Mouse (Mus musculus): ENCODE measurements around the gene Mrvi1. TPM values are rescaled to one million over a fixed set of nuclear protein-coding genes. Genes with fewer than 3 reads are reported as not detected.

Gene Mrvi1
- polyA plus RNA-seq, 1 experiment from 2014 or later, result 5.1 TPM

- Histone ChIP-seq H3K27me3 (ENCODE audit: insufficient read depth, poor library complexity, severe bottlenecking) (no peaks in the 10 kb centered on the region), H3K4me1 (peaks cover 43% of the 10 kb centered on the region), H3K9me3 (no peaks in the 10 kb centered on the region), H3K27ac (no peak overlapping the region), H3K4me3 (no peak overlapping the region), H3K36me3 (no peaks in the 10 kb centered on the region)
- 85% methylated on average over 3 of the region's 3 CpGs for WGBS
- no peak for DNase-seq (ENCODE audit: low spot score)
Observed at GRCm38 (mm10) chr7:110948579-110948978, 33.7 kb downstream of the Mrvi1 start.

- 86% methylated on average over 6 of the region's 6 CpGs for WGBS
- DNase-seq (ENCODE audit: low spot score), result no peak
- Histone ChIP-seq H3K9me3 (no peaks in the 10 kb centered on the region), H3K36me3 (no peaks in the 10 kb centered on the region), H3K27ac (no peak overlapping the region), H3K4me3 (no peak overlapping the region), H3K27me3 (ENCODE audit: insufficient read depth, poor library complexity, severe bottlenecking) (no peaks in the 10 kb centered on the region), H3K4me1 (peaks cover 33% of the 10 kb centered on the region)
Observed at GRCm38 (mm10) chr7:110947616-110948015, 34.6 kb downstream of the Mrvi1 start.

GRCm38 (mm10) chr7:110946731-110947130 lies 35.5 kb downstream of the Mrvi1 start:
- H3K27ac ChIP-seq, result no peak overlapping the region
- WGBS, result 72% methylated on average over 6 of the region's 6 CpGs
- no peaks in the 10 kb centered on the region for H3K27me3 ChIP-seq (ENCODE audit: insufficient read depth, poor library complexity, severe bottlenecking)
- H3K4me1 ChIP-seq, result peaks cover 38% of the 10 kb centered on the region
- DNase-seq (ENCODE audit: low spot score), result no peak
- H3K4me3 ChIP-seq, result no peak overlapping the region
- H3K9me3 ChIP-seq, result no peaks in the 10 kb centered on the region
- no peaks in the 10 kb centered on the region for H3K36me3 ChIP-seq

GRCm38 (mm10) chr7:110944321-110944720 lies 37.9 kb downstream of the Mrvi1 start:
- Histone ChIP-seq H3K9me3 (no peaks in the 10 kb centered on the region), H3K27ac (no peak overlapping the region), H3K27me3 (ENCODE audit: insufficient read depth, poor library complexity, severe bottlenecking) (no peaks in the 10 kb centered on the region), H3K4me1 (peaks cover 22% of the 10 kb centered on the region), H3K4me3 (no peak overlapping the region), H3K36me3 (no peaks in the 10 kb centered on the region)
- 84% methylated on average over 5 of the region's 5 CpGs for WGBS
- no peak for DNase-seq (ENCODE audit: low spot score)

DNA sequence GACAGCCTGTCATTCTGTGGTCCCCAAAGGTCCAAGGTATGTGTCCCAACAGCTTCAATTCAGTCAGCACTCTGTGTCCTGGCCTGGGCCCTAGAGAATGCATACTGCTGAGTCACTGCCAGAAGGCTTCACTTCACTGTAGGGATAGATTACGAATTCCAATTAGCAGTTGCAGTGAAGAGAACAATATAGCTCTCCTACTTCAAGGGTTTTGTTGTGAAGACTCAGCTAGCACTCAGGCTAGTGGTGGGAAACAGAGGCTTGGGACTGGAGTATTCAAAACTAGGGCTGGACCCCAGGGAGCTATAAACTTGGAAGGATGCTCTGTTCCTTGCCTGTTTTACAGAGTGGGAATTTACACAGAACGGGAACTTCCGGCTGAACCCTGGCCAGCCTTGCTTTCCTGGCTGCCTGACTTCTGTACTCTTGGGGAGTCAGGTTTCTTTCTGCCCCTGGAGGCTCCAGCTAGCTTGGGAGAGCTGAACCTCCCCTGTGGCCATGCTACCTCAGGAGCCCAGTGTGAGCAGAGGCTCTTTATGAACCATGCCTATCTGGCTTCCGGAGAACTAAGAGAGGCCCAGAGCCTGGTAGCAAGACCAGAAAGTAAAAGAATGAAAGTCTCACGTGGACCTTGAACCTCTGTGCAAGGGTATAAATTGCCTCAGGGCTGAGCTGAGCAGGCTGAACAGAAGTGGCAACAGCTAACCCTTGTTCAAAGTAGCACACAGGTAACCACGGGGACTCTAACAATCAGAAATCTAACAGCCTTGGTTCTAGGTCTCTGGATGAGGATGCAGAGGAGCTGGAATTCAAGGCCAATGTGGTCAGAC lies 40.3 kb downstream of the Mrvi1 start:
- WGBS, result 43% methylated on average over 6 of the region's 6 CpGs
- H3K27me3 ChIP-seq (ENCODE audit: insufficient read depth, poor library complexity, severe bottlenecking), result no peaks in the 10 kb centered on the region
- DNase-seq (ENCODE audit: low spot score), result no peak

DNA sequence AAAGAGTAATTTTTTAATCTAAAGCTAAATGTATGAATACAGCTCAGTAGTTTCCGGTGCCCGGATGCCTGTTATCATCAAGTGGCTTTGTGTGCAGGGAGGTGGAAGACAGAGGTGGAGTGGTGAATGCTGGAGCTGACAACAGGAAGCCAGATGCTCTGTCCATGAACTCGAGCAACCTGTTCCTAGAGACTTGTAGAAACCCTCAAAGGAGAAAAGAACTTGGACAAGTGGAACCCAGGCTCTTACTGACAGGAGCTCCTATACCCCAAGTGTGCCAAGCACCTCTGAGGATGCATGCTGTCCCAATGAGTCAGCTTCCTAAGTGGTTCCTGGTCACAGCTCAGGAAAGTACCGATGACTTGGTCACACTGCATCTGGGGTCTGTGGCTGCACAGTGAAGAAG lies 41.1 kb downstream of the Mrvi1 start:
- H3K27me3 ChIP-seq (ENCODE audit: insufficient read depth, poor library complexity, severe bottlenecking), result no peaks in the 10 kb centered on the region
- no peak overlapping the region for H3K4me3 ChIP-seq
- H3K36me3 ChIP-seq, result no peaks in the 10 kb centered on the region
- 56% methylated on average over 4 of the region's 4 CpGs for WGBS
- DNase-seq (ENCODE audit: low spot score), result no peak
- H3K9me3 ChIP-seq, result no peaks in the 10 kb centered on the region
- H3K4me1 ChIP-seq, result peaks cover 17% of the 10 kb centered on the region
- peak overlapping the region; percentile 69; the same call in 1 of the 2 replicates for H3K27ac ChIP-seq

More for the DNA sequence above, 40.3 kb downstream of the Mrvi1 start:
- Histone ChIP-seq H3K9me3 (no peaks in the 10 kb centered on the region), H3K27ac (peak overlapping the region; percentile 69), H3K4me3 (no peak overlapping the region), H3K4me1 (peaks cover 17% of the 10 kb centered on the region), H3K36me3 (no peaks in the 10 kb centered on the region)

- H3K4me1 ChIP-seq, result peaks cover 2% of the 10 kb centered on the region
- H3K4me3 ChIP-seq, result no peak overlapping the region
- H3K27me3 ChIP-seq (ENCODE audit: insufficient read depth, poor library complexity, severe bottlenecking), result no peaks in the 10 kb centered on the region
- DNase-seq (ENCODE audit: low spot score), result no peak
- no peak overlapping the region for H3K27ac ChIP-seq
- H3K9me3 ChIP-seq, result no peaks in the 10 kb centered on the region
- WGBS, result 85% methylated on average over 6 of the region's 6 CpGs
- H3K36me3 ChIP-seq, result no peaks in the 10 kb centered on the region
Observed at GRCm38 (mm10) chr7:110935815-110936762, 46.2 kb downstream of the Mrvi1 start.

DNA sequence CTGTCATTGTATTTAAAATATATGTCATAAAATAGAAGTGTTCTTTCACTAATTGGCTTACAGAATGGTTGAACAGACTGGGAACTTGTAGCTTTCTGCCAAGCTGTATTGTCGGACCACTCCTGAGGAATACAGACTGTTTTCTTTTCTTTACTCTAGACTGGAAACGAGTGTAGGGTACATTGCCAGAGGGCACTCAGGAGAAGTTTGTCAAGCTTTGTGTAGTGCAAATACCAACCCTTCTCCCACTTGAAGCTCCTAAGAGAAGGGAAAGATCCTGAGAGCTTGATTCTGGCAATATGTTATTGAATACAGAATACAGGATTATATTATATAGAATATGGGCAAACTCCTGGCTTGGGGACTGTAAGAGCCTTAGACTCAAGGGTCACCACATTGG lies 48.3 kb downstream of the Mrvi1 start:
- DNase-seq (ENCODE audit: low spot score), result no peak
- Histone ChIP-seq H3K27me3 (ENCODE audit: insufficient read depth, poor library complexity, severe bottlenecking) (no peaks in the 10 kb centered on the region), H3K36me3 (no peaks in the 10 kb centered on the region), H3K4me3 (no peak overlapping the region), H3K4me1 (no peaks in the 10 kb centered on the region), H3K9me3 (no peaks in the 10 kb centered on the region), H3K27ac (no peak overlapping the region)
- WGBS, result 70% methylated on average over 2 of the region's 2 CpGs

DNA sequence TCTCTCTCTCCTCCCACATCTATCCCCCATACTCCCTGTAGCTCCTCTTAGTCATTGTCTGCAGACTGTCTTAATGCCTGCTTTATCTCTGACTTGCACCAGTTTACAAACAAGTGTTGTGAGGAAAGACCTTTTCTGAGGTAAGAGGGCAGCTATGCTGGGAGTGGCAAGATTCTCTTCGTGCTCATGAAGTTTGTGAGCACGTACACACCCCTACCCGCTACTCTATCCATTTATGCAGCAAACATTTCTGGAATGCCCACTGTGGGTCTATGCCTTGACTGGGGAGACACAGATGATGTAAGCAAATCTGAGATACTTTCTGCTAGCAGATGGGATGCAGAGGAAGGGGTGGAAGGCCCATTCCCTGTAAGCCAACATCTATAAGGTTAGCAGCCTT lies 48.9 kb downstream of the Mrvi1 start:
- Histone ChIP-seq H3K4me1 (no peaks in the 10 kb centered on the region), H3K4me3 (no peak overlapping the region), H3K27me3 (ENCODE audit: insufficient read depth, poor library complexity, severe bottlenecking) (no peaks in the 10 kb centered on the region), H3K36me3 (no peaks in the 10 kb centered on the region), H3K27ac (no peak overlapping the region; the same call in 1 of the 2 replicates), H3K9me3 (no peaks in the 10 kb centered on the region)
- DNase-seq (ENCODE audit: low spot score), result no peak
- WGBS, result 73% methylated on average over 3 of the region's 3 CpGs

DNA sequence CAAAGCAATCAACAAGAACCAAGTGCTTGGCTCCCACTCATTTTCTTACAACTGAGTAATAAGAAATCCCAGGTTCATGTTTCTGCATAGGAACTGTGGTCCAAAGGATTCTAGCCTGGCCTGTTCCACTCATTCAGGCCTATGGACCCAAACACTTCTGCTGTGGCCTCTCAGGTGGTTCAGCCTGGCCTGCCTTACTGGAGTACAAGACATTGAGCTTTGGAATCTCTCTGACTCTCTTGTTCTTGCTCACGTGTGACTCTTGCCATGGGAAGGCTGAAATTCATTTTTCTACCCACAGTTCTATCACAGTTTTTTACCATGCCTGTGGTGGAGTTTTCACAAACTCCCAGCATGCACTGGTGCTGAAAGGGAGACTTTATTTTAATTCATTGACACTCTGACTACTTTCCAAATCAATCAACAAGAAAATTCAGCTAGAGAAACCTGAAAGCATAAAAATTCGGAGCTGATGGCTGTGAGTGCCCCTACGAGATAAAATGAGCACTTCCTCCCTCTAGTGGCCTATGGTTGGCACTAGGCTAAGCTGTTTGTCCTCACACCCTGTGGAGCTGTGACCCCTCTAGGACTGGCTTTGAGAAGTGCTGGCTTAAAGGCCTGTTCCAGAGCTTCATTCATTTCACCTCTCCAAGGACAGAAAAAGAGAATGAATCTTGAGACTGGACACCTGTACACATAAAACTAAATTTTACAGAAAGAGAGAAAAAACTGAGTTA lies 52.0 kb downstream of the Mrvi1 start:
- Histone ChIP-seq H3K4me1 (no peaks in the 10 kb centered on the region), H3K36me3 (no peaks in the 10 kb centered on the region), H3K27me3 (ENCODE audit: insufficient read depth, poor library complexity, severe bottlenecking) (no peaks in the 10 kb centered on the region), H3K4me3 (no peak overlapping the region), H3K9me3 (no peaks in the 10 kb centered on the region), H3K27ac (no peak overlapping the region)
- 27% methylated on average over 3 of the region's 3 CpGs for WGBS
- peak; percentile 84 for DNase-seq (ENCODE audit: low spot score)

- no peak for DNase-seq (ENCODE audit: low spot score)
- WGBS, result 62% methylated on average over 4 of the region's 4 CpGs
- Histone ChIP-seq H3K4me1 (peaks cover under 1% of the 10 kb centered on the region; the same call in 1 of the 2 replicates), H3K36me3 (peaks cover 7% of the 10 kb centered on the region), H3K4me3 (no peak overlapping the region), H3K27me3 (ENCODE audit: insufficient read depth, poor library complexity, severe bottlenecking) (peaks cover 11% of the 10 kb centered on the region; the same call in 1 of the 2 replicates), H3K27ac (no peak overlapping the region), H3K9me3 (no peaks in the 10 kb centered on the region)
Observed at GRCm38 (mm10) chr7:110926562-110926961, 55.7 kb downstream of the Mrvi1 start.

All from heart, embryonic 10.5 days (tissue).